Mouse (Mus musculus) heart, embryonic 11.5 days (tissue): Measurements from ENCODE around the gene Tbc1d2. TPM values are rescaled to one million over a fixed set of nuclear protein-coding genes. Genes with fewer than 3 reads are reported as not detected.
A peak's percentile ranks its signal among the peaks of the same experiment; 100 is the strongest.
"Not testable (repeated sequence)": the region's sequence is repeated elsewhere in the genome, so short reads cannot be mapped to it uniquely, and the experiment has no call there.

Experiments used
- ATAC-seq: fragments of 200-750 bp; cut with Nextera tagmentation; replicated peaks from 2 replicates; pipeline ENCODE4 v1.8.0; 2017; ENCODE audit warnings: moderate library complexity; ENCODE audit not compliant: insufficient number of reproducible peaks, low FRiP score, low TSS enrichment
- H3K27ac ChIP-seq: fragments of 300-500 bp; sonication (generic); 2 replicates; pipeline ENCODE4 v1.5.1; 2014; ENCODE audit warnings: mild to moderate bottlenecking, low read depth, low read length
- H3K27me3 ChIP-seq: fragments of 300-500 bp; sonication (generic); 2 replicates; pipeline ENCODE4 v1.6.1; 2014; ENCODE audit warnings: mild to moderate bottlenecking, low read length, mixed read lengths; ENCODE audit not compliant: control insufficient read depth, insufficient read depth
- H3K36me3 ChIP-seq: fragments of 300-500 bp; sonication (generic); 2 replicates; pipeline ENCODE4 v1.6.1; 2014; ENCODE audit warnings: mild to moderate bottlenecking, low read length, moderate library complexity, mixed read lengths; ENCODE audit not compliant: control insufficient read depth, insufficient read depth
- H3K4me1 ChIP-seq: fragments of 300-500 bp; sonication (generic); 2 replicates; pipeline ENCODE4 v1.6.1; 2014; ENCODE audit warnings: low read length; ENCODE audit not compliant: control insufficient read depth, insufficient read depth
- H3K4me2 ChIP-seq: fragments of 300-500 bp; sonication (generic); 2 replicates; pipeline ENCODE4 v1.6.1; 2014; ENCODE audit warnings: mild to moderate bottlenecking, moderate library complexity
- H3K4me3 ChIP-seq: fragments of 300-500 bp; sonication (generic); 2 replicates; pipeline ENCODE4 v1.5.1; 2014; ENCODE audit warnings: low read depth, low read length
- H3K9ac ChIP-seq: fragments of 300-500 bp; sonication (generic); 2 replicates; pipeline ENCODE4 v1.6.1; 2014; ENCODE audit warnings: mild to moderate bottlenecking, low read depth, low read length, moderate library complexity
- H3K9me3 ChIP-seq: fragments of 300-500 bp; sonication (generic); replicated peaks from 2 replicates; pipeline ENCODE4 v1.6.1; 2016; ENCODE audit warnings: low read length; ENCODE audit not compliant: control insufficient read depth
- WGBS: fragments of 180-500 bp; shearing (Covaris S2); extraction: QIAGEN DNeasy Blood & Tissue Kit; methylation state at CpG from one replicate; pipeline ENCODE4 v1.1.7; 2014; ENCODE audit not compliant: insufficient replicate concordance; 5-methylcytosine and 5-hydroxymethylcytosine counted together
- polyA plus RNA-seq: library from polyadenylated mRNA; unstranded; fragments of >200 nt; fragmentation: Nextera tagmentation; extraction: Ambion mirVana; gene quantifications from 2 replicates; pipeline ENCODE4 v1.2.1, GENCODE M21; 2014

Tbc1d2 gene
- polyA plus RNA-seq, 1 experiment from 2014 or later: 0.30 TPM

DNA sequence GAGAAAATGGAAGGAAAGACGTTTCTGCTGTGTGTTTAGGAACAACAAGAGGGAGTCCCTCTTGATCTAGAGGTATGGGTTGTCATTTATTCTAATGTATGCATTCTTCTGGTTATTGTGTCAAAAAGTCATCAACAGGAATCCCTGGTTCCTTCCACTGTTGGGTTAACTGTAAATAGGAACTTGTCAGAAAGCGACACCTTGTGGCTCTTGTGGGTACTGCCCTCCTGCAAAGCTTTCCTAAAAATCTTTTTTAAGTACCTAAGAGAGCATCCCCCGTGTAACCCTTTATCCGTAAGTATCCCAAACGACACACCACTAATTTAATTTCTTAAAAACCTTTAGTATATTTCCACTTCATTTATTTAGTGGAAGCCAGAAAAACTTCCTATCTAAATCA lies 7.1 kb upstream of the Tbc1d2 start:
- no peak overlapping the region for H3K9ac ChIP-seq
- WGBS: 7% methylated on average over 5 of the region's 5 CpGs
- no peak overlapping the region for H3K4me3 ChIP-seq
- H3K27me3 ChIP-seq: peaks cover 8% of the 10 kb centered on the region; the same call in 1 of the 2 replicates
- no peak overlapping the region for H3K4me2 ChIP-seq
- H3K27ac ChIP-seq: no peak overlapping the region
- H3K9me3 ChIP-seq: no peaks in the 10 kb centered on the region
- H3K36me3 ChIP-seq: no peaks in the 10 kb centered on the region
- H3K4me1 ChIP-seq: no peaks in the 10 kb centered on the region
- ATAC-seq: no peak

DNA sequence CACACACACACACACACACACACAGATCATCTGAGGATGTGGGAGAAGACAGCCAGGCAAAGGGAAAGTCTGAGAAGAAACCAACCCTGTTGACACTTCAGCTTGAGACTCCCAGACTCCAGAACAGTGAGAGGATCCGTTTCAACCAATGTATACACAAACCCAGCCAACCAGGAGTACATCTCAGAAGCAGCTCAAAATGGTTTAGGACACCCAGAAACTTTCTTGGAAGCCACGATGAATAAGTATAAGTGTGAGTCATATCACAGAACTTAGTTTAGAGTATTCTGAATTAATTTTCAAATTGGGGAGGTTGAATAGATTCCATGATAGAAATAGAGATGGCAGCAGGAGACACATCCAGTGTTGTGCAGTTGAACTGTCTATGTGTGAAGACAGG lies 5.9 kb upstream of the Tbc1d2 start:
- no peaks in the 10 kb centered on the region for H3K4me1 ChIP-seq
- H3K4me2 ChIP-seq: no peak overlapping the region
- no peaks in the 10 kb centered on the region for H3K9me3 ChIP-seq
- 60% methylated on average over 2 of the region's 2 CpGs for WGBS
- H3K9ac ChIP-seq: no peak overlapping the region
- ATAC-seq: no peak
- no peak overlapping the region for H3K4me3 ChIP-seq
- no peak overlapping the region for H3K27ac ChIP-seq
- no peaks in the 10 kb centered on the region for H3K36me3 ChIP-seq
- peaks cover 18% of the 10 kb centered on the region for H3K27me3 ChIP-seq

DNA sequence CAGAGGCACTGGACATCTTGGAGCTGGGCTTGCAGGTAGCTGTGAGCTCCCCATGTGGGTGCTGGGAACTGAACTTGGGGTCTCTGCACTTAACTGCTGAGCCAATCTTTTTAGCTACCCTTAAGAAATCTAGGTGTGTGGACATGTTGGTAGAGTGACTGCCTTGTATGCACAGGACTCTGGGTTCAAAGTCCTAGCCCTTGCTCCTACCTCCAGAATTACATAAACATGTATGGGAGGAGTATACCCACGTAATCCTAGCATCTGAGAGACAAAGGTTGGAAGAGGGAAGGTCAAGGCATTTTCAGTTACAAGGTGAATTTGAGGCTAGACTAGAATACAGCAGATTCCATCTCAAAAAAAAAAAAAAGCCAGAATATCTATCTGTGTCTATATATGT lies 5.3 kb upstream of the Tbc1d2 start:
- H3K4me2 ChIP-seq: no peak overlapping the region
- H3K4me1 ChIP-seq: no peaks in the 10 kb centered on the region; the same call in 1 of the 2 replicates
- H3K9me3 ChIP-seq: no peaks in the 10 kb centered on the region
- no peak for ATAC-seq
- WGBS: 64% methylated on average over 1 of the region's 1 CpGs
- no peaks in the 10 kb centered on the region for H3K36me3 ChIP-seq
- H3K27ac ChIP-seq: no peak overlapping the region
- H3K27me3 ChIP-seq: peaks cover 22% of the 10 kb centered on the region
- H3K4me3 ChIP-seq: no peak overlapping the region
- no peak overlapping the region for H3K9ac ChIP-seq

DNA sequence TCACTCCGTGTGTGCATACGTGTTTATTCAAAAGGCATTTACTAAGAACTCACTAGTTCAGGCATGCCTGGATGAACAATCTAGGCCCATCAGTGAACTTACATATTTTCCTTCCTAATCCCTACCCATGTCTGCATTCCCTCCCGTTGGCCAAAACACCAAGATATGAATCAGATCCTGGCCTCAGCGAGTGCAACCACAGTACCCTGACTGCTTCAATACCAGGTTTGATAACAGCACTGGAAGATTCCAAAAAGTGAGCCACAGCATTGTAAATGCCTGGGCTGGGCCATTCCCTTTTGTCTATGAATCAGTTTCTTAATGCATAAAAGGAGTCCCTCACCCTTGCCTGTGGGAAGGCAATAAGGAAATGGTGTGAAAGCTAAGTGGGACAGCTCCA lies 848 bp downstream of the Tbc1d2 start:
- Histone ChIP-seq H3K4me1 (peaks cover 5% of the 10 kb centered on the region; the same call in 1 of the 2 replicates), H3K4me3 (no peak overlapping the region; the same call in 1 of the 2 replicates), H3K9ac (no peak overlapping the region), H3K9me3 (no peaks in the 10 kb centered on the region), H3K36me3 (no peaks in the 10 kb centered on the region), H3K27me3 (peaks cover 41% of the 10 kb centered on the region), H3K4me2 (peak overlapping the region; percentile 96), H3K27ac (no peak overlapping the region)
- WGBS: 57% methylated on average over 4 of the region's 4 CpGs
- ATAC-seq: no peak

DNA sequence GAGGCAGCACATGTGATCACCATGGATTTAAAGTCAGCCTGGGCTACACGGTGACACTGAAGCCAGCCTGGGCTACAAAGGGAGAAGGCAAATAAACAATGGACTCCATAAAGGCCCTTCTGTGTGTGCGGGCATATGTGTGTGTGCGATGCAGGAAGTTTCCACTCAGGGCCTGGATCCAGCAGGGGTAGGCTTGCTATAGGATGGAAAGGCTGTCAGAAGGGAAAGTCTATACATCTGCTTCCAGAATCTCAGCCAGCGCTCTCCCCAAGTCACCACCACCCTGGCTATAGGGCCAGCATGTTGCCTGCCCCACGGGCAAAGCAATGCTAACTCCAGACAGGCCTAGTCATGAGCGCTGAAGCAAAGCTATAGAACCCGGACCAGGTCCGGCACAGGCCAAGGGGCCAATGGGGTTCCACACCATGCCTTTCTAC lies 6.3 kb downstream of the Tbc1d2 start:
- Histone ChIP-seq H3K4me2 (no peak overlapping the region), H3K9me3 (no peaks in the 10 kb centered on the region), H3K9ac (no peak overlapping the region), H3K4me1 (no peaks in the 10 kb centered on the region), H3K27me3 (peaks cover 9% of the 10 kb centered on the region), H3K4me3 (no peak overlapping the region), H3K27ac (peak overlapping the region; percentile 29), H3K36me3 (no peaks in the 10 kb centered on the region)
- 80% methylated on average over 8 of the region's 8 CpGs for WGBS
- no peak for ATAC-seq

DNA sequence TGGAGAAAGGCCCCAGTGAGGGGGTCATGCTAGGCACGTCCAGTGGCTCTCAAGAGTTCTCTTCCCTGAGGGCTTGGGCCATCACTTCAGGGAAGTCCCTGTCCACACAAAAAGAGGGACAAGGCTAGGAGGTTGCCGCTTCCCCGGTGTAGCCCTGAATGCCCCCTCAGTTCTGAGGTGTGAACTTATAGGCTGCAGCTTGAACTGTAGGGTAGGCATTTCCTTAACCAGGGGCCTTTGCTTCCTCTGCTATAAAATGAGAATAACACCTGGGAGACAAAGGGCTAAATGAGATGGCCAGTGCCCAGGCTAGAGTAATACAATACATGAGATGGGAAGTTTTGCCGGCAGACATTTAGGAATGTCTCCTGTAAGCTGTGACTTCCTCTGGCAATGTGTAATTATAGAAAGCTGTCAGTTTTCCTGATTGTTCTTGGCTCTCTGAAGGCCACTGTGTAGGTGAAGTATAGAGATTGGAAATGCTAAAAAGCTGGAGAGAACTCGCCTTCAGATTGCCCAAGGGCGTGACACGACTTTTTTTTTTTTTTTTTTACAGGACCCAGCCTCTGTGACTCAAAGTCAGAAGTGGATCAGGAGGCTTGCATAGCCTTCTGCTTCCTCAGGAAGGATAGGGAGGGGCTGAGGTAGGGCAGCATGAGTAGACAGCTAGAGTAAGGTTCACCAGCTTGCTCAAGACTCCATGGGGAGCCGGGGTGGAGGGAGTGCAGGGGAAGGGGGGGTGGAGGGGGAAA lies 6.9 kb downstream of the Tbc1d2 start:
- H3K4me3 ChIP-seq: no peak overlapping the region
- H3K27ac ChIP-seq: peak overlapping the region; percentile 29; the same call in 1 of the 2 replicates

DNA sequence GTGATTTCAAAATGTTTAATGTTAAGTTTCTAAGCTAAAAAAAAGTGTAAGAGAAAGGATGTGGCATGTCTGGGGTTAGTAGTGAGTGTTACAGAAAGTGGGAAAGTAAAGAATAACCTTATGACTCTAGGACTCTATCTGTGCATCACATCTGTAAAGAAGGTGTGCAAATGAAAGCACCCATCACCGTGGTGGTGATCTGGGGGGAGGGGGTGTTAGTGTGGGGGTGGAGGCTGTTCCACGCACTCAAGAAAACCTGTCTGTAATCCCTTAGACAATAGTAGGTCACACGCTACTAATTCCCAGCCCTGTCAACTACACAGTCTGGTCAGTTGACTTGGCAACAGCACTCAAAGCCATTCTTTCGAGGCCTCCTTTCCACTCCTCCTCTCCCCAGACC lies 8.7 kb downstream of the Tbc1d2 start:
- no peak overlapping the region for H3K4me2 ChIP-seq

More for the DNA sequence above, 6.9 kb downstream of the Tbc1d2 start:
- no peak overlapping the region for H3K9ac ChIP-seq
- no peaks in the 10 kb centered on the region for H3K4me1 ChIP-seq
- no peaks in the 10 kb centered on the region for H3K36me3 ChIP-seq
- no peak for ATAC-seq
- WGBS: 59% methylated on average over 8 of the region's 8 CpGs
- no peaks in the 10 kb centered on the region for H3K9me3 ChIP-seq
- H3K4me2 ChIP-seq: no peak overlapping the region
- peaks cover 3% of the 10 kb centered on the region for H3K27me3 ChIP-seq

DNA sequence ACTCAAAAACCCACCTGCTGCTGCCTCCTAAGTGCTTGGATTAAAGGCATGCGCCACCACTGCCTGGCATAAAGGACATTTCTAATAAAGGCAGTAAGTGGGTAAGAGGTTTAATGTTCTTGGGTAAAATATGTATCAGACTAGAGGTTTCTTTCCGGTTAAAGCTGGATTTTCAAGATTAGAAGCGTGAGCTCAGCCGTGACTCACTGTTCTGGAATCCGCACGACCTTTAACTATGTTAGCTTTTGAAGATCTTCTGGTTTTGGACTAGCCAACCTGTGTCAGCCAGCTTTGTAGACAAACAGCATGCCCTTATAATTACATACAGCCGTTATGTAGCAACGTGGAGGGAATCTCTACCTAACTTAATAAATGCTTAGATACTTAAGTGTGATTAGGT lies 10.1 kb downstream of the Tbc1d2 start:
- Histone ChIP-seq H3K4me1 (no peaks in the 10 kb centered on the region), H3K4me3 (no peak overlapping the region), H3K36me3 (no peaks in the 10 kb centered on the region), H3K27ac (no peak overlapping the region), H3K27me3 (no peaks in the 10 kb centered on the region; the same call in 1 of the 2 replicates), H3K9ac (no peak overlapping the region), H3K4me2 (no peak overlapping the region), H3K9me3 (no peaks in the 10 kb centered on the region)
- WGBS: 68% methylated on average over 8 of the region's 8 CpGs
- no peak for ATAC-seq

More for the DNA sequence above, 8.7 kb downstream of the Tbc1d2 start:
- H3K4me1 ChIP-seq: no peaks in the 10 kb centered on the region
- no peak for ATAC-seq
- WGBS: 75% methylated on average over 4 of the region's 4 CpGs
- no peak overlapping the region for H3K27ac ChIP-seq
- H3K9ac ChIP-seq: no peak overlapping the region
- no peaks in the 10 kb centered on the region for H3K36me3 ChIP-seq
- no peaks in the 10 kb centered on the region for H3K9me3 ChIP-seq
- no peak overlapping the region for H3K4me3 ChIP-seq
- H3K27me3 ChIP-seq: no peaks in the 10 kb centered on the region; the same call in 1 of the 2 replicates

DNA sequence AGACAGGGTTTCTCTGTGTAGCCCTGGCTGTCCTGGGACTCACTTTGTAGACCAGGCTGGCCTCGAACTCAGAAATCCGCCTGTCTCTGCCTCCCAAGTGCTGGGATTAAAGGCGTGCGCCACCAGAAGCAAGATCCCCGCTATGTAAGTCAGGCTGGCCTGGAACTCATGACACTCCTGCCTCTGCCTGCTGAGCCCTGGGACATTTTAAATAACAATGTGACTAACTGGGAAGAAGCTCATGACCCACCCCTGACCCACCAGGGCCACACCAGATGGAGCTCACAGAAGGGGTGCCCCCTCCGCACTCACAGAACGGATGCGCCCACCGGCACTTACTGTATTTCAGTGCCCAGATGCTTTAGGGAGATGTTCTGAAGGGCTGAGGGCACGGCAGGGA lies 12.8 kb downstream of the Tbc1d2 start:
- H3K4me1 ChIP-seq, ATAC-seq, H3K9me3 ChIP-seq, H3K9ac ChIP-seq, H3K27ac ChIP-seq, H3K36me3 ChIP-seq, H3K27me3 ChIP-seq, H3K4me2 ChIP-seq, H3K4me3 ChIP-seq: not testable (repeated sequence)
- 89% methylated on average over 10 of the region's 10 CpGs for WGBS
